24 mouse cellular contexts compared by ENCODE assay signal in genomic region chr15:97598270-97598669, GRCm38 (mm10).
DNase-seq lines count a peak whose midpoint lies in the region; ATAC-seq lines count a peak whose summit lies in the region.
"Had no signal": no experiment of that assay in that cellular context is flagged by ENCODE, and none has a peak within 500 bp of the region (broad histone marks: within the 10 kb centered on the region; RNA-seq: fewer than 3 reads in every experiment).

No protein-coding gene starts in this region.

- 58% methylated on average over 8 of the region's 8 CpGs for WGBS in kidney, embryonic 15.5 days

- 0 out of 2 replicates have a peak overlapping the region, but pooled peaks have one; percentile 67 for H3K27ac ChIP-seq in kidney, embryonic 15.5 days
- H3K27ac ChIP-seq: forebrain, embryonic 13.5 days; heart, adult 2 months; heart, embryonic 13.5 days; layer of hippocampus, adult 2 months; limb, embryonic 10.5 days; macrophage; neural tube, embryonic 15.5 days; stomach, postnatal 0 days had no signal

- no peaks in the 10 kb centered on the region for H3K36me3 ChIP-seq in kidney, embryonic 15.5 days
- H3K36me3 ChIP-seq: heart, embryonic 13.5 days; limb, embryonic 10.5 days; neural tube, embryonic 15.5 days had no signal

- H3K4me2 ChIP-seq in kidney, embryonic 15.5 days = no peak overlapping the region
- H3K4me2 ChIP-seq: forebrain, embryonic 13.5 days; heart, embryonic 13.5 days; neural tube, embryonic 15.5 days had no signal

- no peaks in the 10 kb centered on the region for H3K9me3 ChIP-seq in kidney, embryonic 15.5 days (replicated peaks)
- H3K9me3 ChIP-seq: forebrain, embryonic 13.5 days; heart, embryonic 13.5 days; limb, embryonic 10.5 days; neural tube, embryonic 15.5 days had no signal

- no peaks in the 10 kb centered on the region for H3K27me3 ChIP-seq in kidney, embryonic 15.5 days
- H3K27me3 ChIP-seq: heart, embryonic 13.5 days; neural tube, embryonic 15.5 days had no signal

- no peak overlapping the region for H3K4me3 ChIP-seq in kidney, embryonic 15.5 days (replicated peaks)
- H3K4me3 ChIP-seq: forebrain, embryonic 13.5 days; heart, adult 2 months; heart, embryonic 13.5 days; layer of hippocampus, adult 2 months; limb, embryonic 10.5 days; neural tube, embryonic 15.5 days had no signal

- H3K9ac ChIP-seq in kidney, embryonic 15.5 days = no peak overlapping the region
- H3K9ac ChIP-seq: forebrain, embryonic 13.5 days; heart, embryonic 13.5 days; liver, postnatal 0 days; neural tube, embryonic 15.5 days had no signal

- H3K4me1 ChIP-seq in kidney, embryonic 15.5 days = peaks cover 31% of the 10 kb centered on the region

- no peak for ATAC-seq in kidney, embryonic 15.5 days (replicated peaks; ENCODE audit: low FRiP score)
- ATAC-seq: forebrain, embryonic 13.5 days; inflammation-experienced regulatory T-cells, adult 6 months; liver, postnatal 0 days; lung, postnatal 0 days; midbrain, embryonic 16.5 days had no signal

- DNase-seq in gastrocnemius, postnatal 10 days = peak; percentile 19
- DNase-seq in gastrocnemius, adult 18-20 months (ENCODE audit: low spot score) = no peak
- peak; percentile 40 for DNase-seq in brain, adult 2 months (ENCODE audit: low read depth, low spot score)
- DNase-seq in kidney, postnatal 4 days = peak; percentile 62 to 73
- DNase-seq in natural killer cell, adult 2 months (ENCODE audit: low spot score in 2 of 2) = no peak
- DNase-seq in ovary, adult 18-20 months (ENCODE audit: low spot score) = no peak
- DNase-seq: adrenal gland, postnatal 25 days; cerebellum, adult 9-10 months; heart, adult 2 months; heart, postnatal 14 days; liver; liver, postnatal 0 days; right cerebral cortex, postnatal 14 days had no signal

Comparison
In these comparisons a context has a peak if more than half of its experiments do, and no peak if none do; other contexts are left out.
1. DNase-seq: peak in gastrocnemius, postnatal 10 days (single experiment), brain, adult 2 months (single experiment) and kidney, postnatal 4 days (2 of 2); none in gastrocnemius, adult 18-20 months (single experiment), natural killer cell, adult 2 months (0 of 2) and ovary, adult 18-20 months (single experiment).